Mouse (Mus musculus): ENCODE measurements around the gene Sdhaf1.

Sdhaf1 gene

GRCm38 (mm10) chr7:30278911-30279310 lies 44.8 kb downstream of the Sdhaf1 start:
- in situ Hi-C loops (cut with MboI; ENCODE audit: low pct_unique_long_range_greater_than_20kb in 1 of 2, low sequenced_read_pairs in 2 of 2, unreplicated experiment in 1 of 2) = no loop called here

DNA sequence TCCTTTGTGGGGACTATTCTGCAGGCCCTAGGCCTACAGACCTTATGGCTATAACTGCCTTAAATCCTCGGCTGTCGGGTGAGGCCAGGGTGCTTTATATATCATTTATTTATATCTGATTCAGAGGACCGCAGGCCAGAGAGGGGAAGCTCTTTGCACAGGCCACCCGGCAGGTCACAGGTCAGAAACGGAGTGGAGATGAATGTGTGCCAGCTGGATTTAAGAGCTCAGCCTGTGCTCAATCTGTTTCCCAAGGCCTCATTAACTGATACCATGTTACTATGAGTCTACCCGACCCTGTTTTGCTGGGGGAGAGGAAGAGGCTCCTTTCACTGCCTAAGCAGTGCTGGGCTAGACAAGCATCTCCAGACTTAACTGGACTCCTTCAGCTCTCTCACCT lies 49.3 kb downstream of the Sdhaf1 start:
- in situ Hi-C loops (cut with MboI; ENCODE audit: low pct_unique_long_range_greater_than_20kb in 1 of 2, low sequenced_read_pairs in 2 of 2, unreplicated experiment in 1 of 2) = no loop called here

All from mouse embryonic stem cell (cell line).